Mouse (Mus musculus) CD4-positive, CD25-positive, alpha-beta regulatory T cell, adult 9 weeks (primary cell): ENCODE measurements around the gene Nit1. TPM values are rescaled to one million over a fixed set of nuclear protein-coding genes. Genes with fewer than 3 reads are reported as not detected.

Source experiments
- polyA plus RNA-seq: library from polyadenylated mRNA; unstranded; fragments of 100-300 nt; shearing (Covaris generic); gene quantifications from one replicate; pipeline ENCODE4 v1.2.1, GENCODE M21; 2017

Gene Nit1
- 56.6 TPM for polyA plus RNA-seq

DNA sequence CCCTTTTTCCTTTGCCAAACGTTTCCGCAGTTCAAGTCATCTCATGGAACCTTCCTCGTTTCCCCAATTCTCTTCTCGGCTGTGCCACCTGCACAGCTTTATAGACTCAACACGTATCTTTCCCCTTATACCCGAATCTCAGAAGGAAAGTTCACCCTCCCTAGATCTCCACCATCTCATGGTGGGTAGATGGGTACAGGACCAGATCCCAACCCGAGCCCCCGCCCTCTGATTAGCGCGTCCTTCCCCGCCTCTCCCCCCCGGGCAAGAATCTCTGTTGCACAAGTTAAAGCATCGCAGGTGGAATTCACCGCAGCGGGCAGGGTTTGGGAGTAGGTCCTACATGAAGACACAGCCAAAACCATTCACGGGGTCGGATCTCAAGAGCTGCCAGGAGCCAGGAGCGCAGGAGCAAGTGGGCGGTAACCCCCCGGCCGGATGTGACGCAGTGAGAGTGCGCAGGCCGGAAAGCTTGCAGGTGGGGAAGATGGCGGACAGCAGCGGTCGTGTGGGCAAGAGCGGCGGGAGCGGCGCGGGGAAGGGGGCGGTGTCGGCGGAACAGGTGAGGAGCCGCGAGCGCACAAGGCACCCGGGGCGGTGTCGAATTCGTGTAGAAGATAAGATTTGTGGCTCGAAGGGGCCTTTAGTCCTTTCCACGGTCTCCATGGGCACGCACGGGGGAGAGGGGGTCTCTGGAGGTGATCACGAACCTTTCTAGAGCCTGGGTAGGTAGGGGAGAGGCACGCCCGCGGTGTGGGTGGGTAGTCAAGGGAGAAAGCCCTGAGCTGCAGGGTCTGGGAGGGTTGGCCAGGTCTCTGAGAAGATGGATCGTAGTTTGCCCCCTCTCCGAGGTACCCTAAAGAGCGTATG is at the start of gene Nit1, which contains the start of gene Pfdn2:
Gene Nit1 (minus strand): TSS at position 422 of the 870 bp plus-strand sequence.
Gene Pfdn2 (plus strand): TSS at position 446 of the 870 bp plus-strand sequence.

DNA sequence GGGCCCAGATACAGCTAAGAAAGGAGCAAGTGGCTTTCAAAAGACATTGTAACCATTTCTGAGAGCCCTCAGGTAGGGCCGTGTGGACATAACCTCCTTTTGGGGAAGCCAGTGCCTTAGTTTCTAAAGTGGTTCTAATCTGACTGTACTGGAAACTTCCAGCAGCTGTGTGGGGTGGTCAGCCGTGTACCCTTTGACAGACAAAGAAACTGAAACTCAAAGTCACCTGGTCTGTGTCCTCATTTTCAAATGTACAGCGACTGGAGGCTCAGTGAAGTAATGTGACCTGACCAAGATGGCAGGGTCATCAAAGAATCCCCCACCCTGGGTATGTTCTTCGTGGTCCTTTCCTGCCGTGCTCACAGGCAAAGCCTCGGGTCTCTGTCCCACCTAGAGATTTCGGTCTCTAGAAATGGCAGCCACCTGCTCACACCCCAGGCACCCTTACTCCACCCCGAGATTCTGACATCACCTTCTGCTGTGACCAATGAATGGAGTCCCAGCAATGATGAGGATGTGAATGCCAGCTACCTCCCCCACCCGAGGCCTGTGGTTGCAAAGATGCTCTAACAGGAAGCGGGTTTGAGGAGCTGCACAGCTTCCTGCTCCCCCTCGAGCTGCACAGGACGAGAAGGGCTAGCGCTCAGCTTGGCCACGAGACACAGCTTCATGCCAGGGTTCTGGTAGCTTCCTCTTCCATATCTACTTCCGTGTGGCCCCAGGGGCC is 43.1 kb upstream of the Nit1 start, which contains the start of gene Arhgap30:
Gene Arhgap30 (plus strand): TSS at position 579 of the 727 bp plus-strand sequence.

DNA sequence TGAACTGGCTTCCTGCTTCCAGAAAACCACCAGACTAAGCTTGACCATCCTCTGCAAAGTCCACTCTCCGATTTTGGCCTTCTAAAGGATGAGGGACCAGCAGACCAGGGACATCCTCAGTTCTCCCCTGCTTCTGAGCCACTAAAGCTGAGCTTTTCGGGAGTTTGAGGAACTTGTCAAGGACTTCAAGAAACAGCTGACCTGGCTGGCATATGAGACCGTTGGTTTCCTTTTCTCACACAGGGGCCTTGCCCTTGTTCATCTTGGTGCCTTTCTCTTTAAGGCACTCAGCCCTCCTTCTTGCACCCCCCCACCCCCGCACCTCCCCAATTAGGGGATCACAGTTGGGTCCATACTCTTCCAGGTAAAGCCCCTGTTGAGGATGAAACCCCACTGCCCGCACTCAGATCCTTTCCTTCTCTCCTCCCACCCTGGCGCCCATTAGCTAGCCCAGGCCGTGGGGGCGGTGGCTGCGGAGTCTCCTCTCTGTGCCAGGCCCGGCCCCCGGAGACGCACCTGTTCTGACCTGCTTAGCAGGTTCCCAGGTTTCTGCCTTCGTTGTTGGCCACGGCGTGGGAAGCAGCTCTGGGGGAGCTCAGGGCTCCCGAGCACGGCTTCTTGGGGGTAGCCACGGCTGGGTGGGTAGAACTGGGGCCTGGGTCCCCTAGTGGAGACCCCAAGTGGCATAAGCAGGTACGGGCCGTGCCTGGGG is 24.6 kb upstream of the Nit1 start, which contains the start of gene Nectin4:
Gene Nectin4 (plus strand): TSS at position 255 of the 712 bp plus-strand sequence.

DNA sequence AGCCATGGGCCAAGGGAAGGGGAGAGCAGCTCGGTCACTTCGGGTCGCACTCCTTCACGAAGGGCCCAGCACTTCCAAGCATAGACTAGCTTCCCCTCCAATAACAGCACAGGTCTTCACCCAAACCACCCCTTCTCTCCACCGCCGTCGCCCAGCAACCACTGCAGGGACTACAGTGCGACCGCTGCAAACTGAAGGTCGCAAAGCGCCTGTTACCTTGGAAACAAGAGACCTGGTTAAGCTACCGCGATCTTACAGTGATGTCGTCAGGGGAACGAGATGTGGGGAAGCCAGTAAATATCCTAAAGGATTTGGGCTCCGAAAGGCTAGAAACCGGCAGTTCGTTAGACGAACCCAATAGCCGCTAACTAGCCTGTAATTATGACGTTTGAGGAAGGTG is 15.2 kb upstream of the Nit1 start, which contains the start of gene Klhdc9:
Gene Klhdc9 (minus strand): TSS at position 143 of the 400 bp plus-strand sequence.

DNA sequence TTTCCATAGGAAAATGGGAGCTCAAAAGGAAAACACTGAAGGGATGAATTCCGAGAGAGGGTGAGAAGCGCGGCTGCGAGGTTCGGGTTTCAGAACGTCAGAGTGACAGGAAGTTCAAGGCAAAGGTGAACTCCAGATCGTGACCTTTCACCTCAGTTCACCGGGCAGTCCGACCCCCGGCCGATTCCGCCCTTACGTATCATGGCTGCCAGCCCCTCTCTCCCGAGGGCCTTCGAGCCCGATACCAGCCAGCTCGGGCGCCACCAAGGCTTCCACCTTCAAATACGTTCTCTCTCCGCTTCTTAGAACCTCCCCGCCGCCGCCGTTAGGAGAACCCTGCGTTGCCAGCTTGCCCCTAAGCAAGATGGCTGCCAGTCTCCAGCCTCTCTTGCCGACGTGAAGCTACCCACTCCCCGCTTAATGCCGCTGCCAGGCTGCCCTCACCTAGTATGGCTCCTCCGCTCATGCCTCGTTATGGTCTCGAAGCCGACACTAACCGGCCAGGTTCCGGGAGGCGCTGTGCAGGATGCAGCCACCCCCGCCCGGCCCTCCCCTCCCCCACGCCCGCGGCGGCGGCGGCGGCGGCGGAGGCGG is 16.5 kb downstream of the Nit1 start, which contains the start of gene Dedd:
Gene Dedd (plus strand): TSS at position 307 of the 594 bp plus-strand sequence.

DNA sequence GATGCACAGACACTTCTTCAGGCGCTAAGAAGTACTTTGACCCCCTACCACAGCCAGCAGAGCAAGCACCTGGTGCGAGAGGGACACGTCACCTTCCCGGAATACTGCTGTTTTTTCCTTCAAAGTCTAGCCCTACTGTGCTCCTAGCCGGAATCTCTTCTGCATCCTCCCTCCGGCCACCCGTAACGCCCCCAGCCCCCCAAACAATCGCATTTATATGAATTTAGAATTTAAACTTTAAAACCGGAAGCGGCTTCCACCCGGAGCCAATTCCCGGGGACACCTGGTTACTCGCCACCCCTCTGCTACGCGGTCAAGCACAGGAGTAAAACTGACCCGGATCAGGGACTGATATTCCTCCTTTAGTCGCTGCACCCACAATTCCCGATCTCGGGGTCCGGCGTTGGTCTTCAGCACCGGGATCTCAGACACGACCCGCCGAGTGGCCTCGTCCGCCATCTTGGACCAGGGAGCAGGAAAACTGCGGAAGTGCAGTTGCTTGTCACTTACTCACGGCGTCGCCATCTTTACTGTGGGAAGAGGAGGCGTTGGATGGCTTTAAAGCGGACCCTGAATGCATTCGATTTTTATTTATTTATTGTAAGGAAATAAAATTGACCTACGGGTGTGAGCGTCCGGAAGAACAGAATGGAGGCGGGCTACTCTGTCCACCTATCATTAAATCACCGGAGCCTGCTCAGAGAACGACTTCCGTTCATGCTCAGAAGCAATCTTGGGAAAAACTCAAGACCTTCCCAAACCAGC is 51.0 kb downstream of the Nit1 start, which contains the start of gene Ufc1:
Gene Ufc1 (minus strand): TSS at position 727 of the 765 bp plus-strand sequence.

Other genes with a start within 250 kb of the Nit1 start
- gene Cfap126, start 231.7 kb downstream of the Nit1 start, polyA plus RNA-seq, result 2.0 TPM
- gene Sdhc, start 195.0 kb downstream of the Nit1 start, polyA plus RNA-seq, result 179 TPM
- not detected for gene Mpz, start 194.9 kb downstream of the Nit1 start, polyA plus RNA-seq
- not detected for gene Pcp4l1, start 149.4 kb downstream of the Nit1 start, polyA plus RNA-seq
- 0.61 TPM for gene Nr1i3, start 131.7 kb downstream of the Nit1 start, polyA plus RNA-seq
- gene Tomm40l, start 123.1 kb downstream of the Nit1 start, polyA plus RNA-seq, result 45.0 TPM
- 0.62 TPM for gene Apoa2, start 120.6 kb downstream of the Nit1 start, polyA plus RNA-seq
- 7.1 TPM for gene Fcer1g, start 111.3 kb downstream of the Nit1 start, polyA plus RNA-seq
- gene Adamts4, start 95.2 kb downstream of the Nit1 start, polyA plus RNA-seq, result not detected
- 197 TPM for gene Ndufs2, start 94.3 kb downstream of the Nit1 start, polyA plus RNA-seq
- gene B4galt3, start 75.3 kb downstream of the Nit1 start, polyA plus RNA-seq, result 51.6 TPM
- 89.0 TPM for gene Ppox, start 64.5 kb downstream of the Nit1 start, polyA plus RNA-seq
- gene Usp21, start 57.7 kb downstream of the Nit1 start, polyA plus RNA-seq, result 51.7 TPM
- 77.9 TPM for gene Ufc1, start 50.6 kb downstream of the Nit1 start, polyA plus RNA-seq
- gene Dedd, start 16.5 kb downstream of the Nit1 start, polyA plus RNA-seq, result 38.2 TPM
- gene Pfdn2, start within 50 bp of the Nit1 start, polyA plus RNA-seq, result 123 TPM
- not detected for gene Klhdc9, start 15.2 kb upstream of the Nit1 start, polyA plus RNA-seq
- not detected for gene Nectin4, start 24.5 kb upstream of the Nit1 start, polyA plus RNA-seq
- 258 TPM for gene Arhgap30, start 43.3 kb upstream of the Nit1 start, polyA plus RNA-seq
- gene Usf1, start 65.7 kb upstream of the Nit1 start, polyA plus RNA-seq, result 102 TPM
- 5.9 TPM for gene Tstd1, start 73.2 kb upstream of the Nit1 start, polyA plus RNA-seq
- 0.93 TPM for gene F11r, start 91.9 kb upstream of the Nit1 start, polyA plus RNA-seq
- gene Alyref2, start 157.8 kb upstream of the Nit1 start, polyA plus RNA-seq, result 9.7 TPM
- not detected for gene Itln1, start 189.6 kb upstream of the Nit1 start, polyA plus RNA-seq
- 0.69 TPM for gene Cd244a, start 213.5 kb upstream of the Nit1 start, polyA plus RNA-seq